Mouse (Mus musculus) spleen, adult 18-20 months (tissue): ENCODE data around the gene Glmp.
A peak's percentile ranks its signal among the peaks of the same experiment; 100 is the strongest.
"Not testable (repeated sequence)": the region's sequence is repeated elsewhere in the genome, so short reads cannot be mapped to it uniquely, and the experiment has no call there.

Source experiments
- DNase-seq, 2 experiments: peaks; one replicate each; pipeline ENCODE4 v3.0.0; 2022; ENCODE audit warnings: mixed read lengths in 2 of 2

Glmp gene

DNA sequence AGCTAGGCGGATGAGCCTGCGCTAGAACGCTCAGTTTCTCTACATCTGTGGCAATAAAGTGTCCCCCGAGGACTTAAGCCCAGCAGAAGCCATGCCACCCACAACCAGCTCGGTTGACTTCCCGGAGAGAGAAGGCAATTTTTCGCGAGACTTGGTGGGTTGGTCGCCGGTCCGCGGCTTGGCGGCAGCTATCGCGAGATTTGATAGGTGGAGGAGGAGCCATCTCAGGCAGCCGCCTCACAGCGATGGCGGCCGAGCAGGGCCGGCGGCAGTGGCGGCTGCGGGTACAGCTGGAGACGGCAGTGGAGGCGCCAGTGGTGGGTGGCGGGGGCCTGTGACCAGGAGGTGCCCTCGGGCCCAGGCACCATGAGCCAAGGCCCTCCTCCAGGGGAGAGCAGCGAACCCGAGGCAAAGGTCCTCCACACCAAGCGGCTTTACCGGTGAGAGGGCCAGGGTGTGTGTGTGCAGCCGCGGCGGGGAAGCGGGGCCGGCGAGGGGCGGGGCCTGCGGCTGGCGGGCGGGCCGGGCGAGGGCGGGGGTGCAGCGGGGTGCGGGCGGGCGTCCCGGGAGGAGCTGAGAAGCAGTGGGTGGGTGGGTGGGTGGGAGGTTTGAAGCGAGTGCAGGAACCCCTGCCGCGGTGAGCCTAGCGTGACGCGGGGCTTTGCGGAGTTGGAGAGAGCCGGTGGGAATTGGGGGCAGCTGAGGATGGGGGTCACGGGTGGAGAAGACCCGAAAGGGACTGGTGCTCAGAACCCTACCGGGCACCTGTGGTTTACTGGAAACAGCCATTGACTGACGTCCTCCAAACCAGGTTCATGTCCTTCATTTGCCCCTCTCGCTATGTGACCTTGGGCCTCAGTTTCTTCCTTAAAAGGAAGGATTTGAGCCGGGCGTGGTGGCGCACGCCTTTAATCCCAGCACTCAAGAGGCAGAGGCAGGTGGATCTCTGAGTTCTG is 11.5 kb downstream of the Glmp start, which contains the start of the genes Tmem79 and Smg5:
TSS of gene Tmem79 (minus strand) at position 91 of the 956 bp plus-strand sequence.
TSS of gene Smg5 (plus strand) at position 203 of the 956 bp plus-strand sequence.
- DNase-seq = peak; percentile 95 to 96

DNA sequence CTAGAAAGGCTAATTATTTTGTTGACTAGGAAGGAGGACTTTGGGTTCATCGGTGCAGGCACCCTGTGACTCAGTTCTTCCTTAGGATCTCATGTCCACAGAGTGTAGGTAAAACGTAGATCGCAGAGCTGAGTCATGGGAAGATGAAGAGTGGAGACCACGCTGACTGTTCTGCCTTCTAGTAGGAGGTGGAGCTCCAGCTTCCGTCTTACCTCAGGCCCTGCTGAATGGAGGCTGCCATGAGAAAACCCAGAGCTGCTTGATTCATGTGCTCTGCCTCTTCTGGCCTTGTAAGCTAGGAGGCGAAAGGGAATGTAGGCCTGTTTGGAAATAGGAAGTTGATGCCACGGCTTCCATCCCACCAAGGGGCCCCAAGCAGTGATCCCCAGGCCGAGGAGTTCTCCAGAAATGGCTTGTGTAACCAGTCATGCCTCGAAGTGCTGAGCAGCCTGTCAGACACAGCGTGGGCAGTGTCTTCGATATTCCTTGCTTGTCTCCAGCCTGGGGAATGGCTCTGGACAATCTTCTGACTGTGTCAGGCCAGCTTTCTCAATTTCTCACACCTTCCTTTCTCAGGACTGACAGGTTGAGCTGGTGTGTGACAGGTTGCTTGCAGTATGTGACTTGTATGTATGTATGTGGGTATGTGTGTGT is 12.7 kb downstream of the Glmp start:
- DNase-seq = no peak

DNA sequence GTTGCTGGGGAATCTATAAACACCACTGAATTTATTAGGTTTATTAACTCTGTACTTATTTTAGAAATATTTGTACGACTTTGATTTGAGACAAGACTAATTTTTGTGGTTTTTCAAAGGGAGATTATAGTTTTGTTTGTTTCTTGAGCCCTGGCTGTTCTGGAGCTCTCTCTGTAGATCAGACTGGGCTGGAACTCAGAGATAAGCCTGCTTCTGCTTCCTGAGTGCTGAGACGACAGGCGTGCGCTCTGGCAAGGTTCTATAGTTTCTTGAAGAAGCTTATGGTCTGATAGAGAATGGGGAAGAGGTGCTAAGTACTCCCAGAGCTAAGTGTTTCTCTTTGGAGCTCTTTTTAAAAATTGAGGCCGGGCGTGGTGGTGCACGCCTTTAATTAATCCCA is 13.5 kb downstream of the Glmp start:
- no peak for DNase-seq

DNA sequence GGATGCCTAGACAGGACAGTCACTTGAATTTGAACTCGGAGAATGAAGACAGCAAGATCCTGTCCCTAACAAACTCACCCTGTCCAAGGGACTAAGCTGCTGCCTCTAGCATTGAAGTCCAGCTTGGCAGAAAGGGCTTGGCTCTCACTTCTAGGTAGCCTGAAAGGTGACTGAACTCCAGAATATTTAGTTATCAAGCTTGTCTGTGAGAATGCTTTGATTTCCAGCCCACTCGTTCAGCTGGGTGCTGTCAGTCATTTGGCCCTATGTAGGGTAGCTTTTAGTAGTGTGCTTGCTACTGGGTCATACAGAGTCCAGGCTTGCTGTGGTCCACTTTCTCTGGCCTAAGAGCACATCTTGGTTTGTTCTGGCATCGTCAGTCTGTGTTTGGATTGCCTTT is 14.2 kb downstream of the Glmp start:
- no peak for DNase-seq

DNA sequence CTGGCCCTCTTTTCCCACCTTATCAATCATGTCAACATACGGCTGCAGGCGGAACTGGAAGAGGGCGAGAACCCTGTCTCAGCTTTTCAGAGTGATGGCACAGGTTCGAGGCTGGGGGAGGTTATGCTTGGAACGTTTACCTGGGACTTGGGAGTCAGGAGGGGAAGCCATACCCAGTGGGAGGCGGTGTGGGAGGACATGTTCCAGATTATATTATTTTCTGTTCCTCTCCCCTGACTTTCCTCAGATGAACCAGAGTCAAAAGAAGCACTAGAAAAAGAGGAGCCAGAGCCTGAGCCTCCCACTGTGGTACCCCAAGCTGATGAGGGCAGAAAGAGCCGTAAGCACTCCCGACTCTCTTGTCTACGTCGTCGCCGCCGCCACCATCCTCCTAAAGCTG is 25.9 kb downstream of the Glmp start:
- no peak for DNase-seq

DNA sequence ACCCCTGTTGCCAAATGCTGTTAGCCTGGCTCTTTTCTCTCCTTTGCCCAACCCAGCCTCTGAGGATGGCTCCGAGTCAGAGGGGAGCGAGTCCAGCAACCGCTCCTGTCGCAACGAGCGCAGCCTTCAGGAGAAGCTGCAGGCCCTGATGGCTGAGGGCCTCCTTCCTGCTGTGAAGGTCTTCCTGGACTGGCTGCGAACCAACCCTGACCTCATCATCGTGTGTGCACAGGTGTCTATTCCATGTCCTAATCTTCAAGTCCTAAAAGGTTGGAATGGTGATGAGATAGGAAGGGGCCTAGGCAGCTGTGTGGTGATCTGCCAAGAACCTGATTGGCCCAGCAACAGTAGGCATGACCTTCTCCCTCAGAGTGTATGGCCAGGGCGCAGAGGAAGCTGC is 28.1 kb downstream of the Glmp start:
- no peak for DNase-seq

DNA sequence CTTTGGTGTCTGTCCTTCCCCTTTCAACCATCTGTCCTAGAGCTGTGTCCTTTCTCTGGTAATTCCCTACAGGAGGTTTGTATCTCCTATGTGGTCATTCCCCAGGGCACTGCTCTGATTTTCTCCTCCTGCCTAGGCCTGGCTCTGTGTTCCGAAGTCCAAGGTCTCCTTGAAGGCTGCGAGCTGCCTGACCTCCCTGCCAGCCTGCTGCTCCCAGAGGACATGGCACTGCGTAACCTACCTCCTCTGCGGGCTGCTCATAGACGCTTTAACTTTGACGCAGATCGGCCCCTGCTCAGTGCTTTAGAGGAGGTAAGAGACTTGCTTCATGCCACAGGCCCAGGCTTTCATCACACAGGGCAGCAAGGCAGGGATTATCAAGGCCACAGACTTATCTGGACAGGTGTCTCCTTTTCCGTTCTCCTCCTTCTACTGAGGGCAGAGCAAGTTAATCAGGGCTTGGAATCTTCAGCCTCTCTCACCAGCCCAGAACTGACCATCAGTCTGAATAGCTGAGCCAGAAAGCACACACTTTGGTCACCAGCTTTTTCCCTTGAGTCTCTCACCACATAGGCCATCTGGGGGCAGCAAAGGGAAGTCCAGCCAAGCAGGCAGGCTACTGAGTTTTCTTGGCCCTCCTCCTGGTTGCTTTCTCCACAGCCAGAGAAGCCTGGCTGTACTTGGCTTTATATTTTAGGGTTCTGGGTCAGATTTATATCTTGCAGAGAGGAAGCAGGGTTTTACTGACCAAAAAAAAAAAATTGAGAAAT is 29.8 kb downstream of the Glmp start:
- no peak for DNase-seq

DNA sequence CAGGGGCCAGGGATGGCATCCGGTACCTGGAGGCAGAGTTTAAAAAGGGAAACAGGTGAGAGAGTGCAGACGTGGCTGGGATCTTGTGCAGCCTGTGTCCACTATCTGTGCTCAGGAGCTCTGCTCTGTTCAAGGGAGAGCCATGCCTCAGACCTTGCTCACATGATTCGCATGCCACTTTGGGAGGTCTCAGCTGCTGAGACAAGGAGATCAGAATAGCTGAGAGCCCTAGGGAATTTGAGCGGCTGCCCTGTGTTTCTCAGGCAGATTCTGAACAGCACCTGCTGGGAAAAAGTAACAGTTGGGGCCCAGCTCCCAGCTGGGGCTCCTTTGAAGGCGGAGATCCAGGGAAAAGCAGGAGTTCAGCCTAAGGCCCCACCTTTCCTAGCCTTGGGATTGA is 34.8 kb downstream of the Glmp start:
- DNase-seq = no peak

DNA sequence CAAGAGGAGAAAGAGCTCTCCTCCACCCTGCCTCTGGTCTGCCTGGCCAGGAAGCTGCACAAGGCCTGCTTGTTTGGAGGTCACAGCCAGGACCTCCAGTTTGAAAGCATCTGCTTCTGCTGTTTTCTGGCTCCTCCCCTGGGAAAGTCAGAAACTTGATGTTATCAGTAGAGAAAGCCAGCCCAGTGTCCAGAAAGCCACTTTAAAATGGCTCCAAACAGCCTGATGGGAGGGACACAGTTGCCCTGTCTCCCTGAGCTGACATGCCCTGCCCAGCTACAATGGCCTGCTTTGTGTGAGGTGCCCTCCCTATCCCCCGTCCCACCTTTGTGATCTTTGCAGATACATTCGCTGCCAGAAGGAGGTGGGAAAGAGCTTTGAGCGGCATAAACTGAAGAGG is 35.2 kb downstream of the Glmp start:
- no peak for DNase-seq

DNA sequence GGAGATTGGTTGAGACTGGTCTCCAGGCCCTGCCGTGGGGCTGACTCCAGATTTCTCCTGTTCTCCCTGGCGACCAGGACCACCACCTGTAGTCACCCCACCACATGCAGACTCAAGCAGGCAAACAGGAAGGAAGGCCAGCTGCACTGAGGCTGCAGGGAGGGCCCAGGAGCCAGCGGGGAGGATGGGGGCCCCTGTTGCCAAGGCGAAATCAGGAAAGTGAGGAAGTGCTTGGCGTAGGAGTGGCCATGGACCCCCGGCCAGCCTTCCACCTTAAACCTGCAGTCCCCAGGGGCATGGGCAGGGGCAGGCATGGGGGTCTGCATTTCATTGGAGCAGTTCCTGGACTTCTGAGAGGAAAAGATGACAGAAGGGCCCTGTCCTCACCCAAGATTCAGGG is 36.3 kb downstream of the Glmp start:
- DNase-seq = no peak

DNA sequence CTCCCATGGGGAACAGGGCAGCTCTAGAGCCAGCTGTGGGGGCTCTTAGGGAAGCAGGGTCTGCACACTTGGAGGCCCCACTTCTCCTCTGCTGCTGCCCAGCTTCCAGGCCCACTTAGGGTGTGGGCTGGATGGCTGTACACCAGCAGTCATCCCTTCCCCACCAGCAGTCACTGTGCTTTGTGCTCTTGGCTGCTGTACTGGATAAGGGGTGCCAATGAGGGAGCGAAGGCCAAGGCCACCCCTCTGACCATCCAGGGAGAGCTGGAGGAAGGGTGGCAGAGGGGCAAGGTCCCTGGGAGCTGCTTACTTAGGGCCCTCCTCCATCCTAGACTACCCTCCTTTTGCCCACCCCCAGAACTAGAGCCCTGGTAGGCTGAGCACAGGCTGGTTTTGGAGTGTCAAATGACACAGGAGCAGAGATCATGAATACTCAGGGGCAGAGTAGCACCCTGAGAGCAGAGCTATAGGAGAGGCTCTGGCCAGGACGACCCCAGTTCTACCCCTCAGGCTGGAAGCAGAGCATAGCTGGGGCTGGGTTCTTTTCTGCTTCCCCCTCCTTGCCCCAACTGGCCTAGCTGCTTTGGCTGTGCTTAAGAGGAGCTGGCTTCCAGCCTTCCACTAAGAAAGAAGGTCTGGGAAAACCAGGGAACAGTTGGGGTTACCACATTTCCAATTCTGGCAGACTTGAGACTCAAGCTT is 36.9 kb downstream of the Glmp start:
- no peak for DNase-seq

DNA sequence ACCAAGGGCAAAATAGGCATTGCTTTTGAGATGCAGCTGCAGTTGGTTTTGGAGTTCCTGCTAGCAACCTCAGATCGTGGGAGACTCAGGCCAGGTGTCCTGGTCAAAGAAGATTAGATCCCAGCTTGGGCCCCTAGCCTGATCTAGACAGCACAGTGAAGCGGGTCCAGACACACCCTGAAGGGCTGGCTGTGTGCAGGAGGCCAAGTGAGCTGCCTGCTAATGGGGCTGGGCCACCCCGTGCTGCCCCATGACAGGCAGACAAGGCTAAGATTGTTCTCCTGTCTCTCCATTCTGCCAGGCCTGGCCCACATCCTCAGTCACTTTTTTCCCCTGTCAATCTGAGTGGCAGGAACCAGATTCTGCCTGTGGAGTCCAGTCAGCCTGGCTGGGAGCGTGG is 38.9 kb downstream of the Glmp start:
- no peak for DNase-seq

DNA sequence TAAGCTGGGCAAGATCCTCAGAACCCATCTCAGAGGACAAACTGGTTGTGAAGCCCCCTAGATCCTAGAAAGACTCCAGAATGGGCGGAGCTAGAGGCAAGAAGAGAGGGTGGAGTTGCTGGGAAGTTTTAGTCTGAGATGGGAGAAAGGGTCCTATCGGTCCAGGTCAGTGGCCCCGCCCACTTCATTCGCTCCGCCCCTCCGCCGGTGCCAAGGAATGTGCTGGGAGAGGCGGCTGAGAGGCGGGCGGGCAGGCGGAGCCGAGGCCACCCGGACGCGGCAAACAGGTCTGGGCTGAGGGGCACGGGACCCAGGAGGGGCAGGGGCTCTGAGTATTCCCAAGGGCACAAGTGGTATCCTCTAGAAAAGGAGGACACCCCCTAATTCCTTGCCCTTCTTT is 39.5 kb downstream of the Glmp start, which contains the start of gene Paqr6:
TSS of gene Paqr6 (plus strand) at position 248 of the 400 bp plus-strand sequence.
- DNase-seq = peak in 1 of 2 experiments; percentile 23

DNA sequence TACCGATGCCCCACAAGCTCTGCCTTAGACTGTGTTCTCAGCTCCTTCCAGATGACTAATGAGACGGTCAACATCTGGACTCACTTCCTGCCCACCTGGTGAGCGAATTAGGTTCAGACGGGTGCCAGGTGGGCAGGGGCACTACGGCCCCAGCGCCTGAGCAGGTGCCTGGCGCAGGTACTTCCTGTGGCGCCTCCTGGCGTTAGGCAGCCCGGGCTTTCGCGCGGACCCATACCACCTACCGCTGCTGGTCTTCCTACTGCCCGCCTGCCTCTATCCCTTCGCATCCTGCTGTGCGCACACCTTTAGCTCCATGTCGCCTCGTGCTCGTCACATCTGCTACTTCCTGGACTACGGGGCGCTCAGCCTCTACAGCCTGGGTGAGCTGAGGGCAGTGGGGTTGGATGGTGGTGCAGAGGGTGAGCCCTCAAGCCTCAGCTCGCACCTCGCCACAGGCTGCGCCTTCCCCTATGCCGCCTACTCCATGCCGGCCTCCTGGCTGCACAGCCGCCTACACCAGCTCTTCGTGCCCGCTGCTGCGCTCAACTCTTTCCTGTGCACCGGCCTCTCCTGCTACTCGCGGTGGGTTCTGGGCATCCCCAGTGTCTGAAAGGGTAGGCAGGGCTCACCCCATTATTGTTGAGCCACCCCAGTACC is 41.0 kb downstream of the Glmp start:
- DNase-seq = no peak

DNA sequence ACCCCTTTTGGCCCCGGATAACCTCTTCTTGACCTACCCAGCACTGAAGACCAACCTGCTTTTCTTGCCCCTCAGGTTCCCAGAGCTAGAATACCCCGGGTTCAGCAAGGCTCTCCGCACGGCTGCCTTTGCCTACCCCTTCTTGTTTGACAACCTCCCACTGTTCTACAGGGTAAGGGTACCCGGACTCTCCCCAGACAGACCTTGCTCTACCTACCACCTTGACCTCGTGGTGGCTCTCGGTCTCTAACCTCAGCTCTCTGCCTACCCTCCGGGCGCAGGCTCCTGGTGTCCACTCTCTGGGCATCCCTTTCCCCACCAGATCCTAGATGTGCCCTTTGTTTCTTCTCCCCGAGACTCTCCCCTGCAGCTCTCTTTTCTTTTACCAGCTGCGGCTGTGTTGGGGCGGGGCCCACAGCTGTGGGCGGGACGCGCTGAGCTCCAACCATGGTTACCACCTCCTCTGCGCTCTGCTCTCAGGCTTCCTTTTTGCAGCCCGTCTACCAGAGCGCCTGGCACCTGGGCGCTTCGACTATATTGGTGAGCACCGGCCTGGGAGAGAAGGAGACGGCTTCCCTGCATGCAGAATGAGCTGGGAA is 42.1 kb downstream of the Glmp start:
- DNase-seq = peak; percentile 35 to 42

DNA sequence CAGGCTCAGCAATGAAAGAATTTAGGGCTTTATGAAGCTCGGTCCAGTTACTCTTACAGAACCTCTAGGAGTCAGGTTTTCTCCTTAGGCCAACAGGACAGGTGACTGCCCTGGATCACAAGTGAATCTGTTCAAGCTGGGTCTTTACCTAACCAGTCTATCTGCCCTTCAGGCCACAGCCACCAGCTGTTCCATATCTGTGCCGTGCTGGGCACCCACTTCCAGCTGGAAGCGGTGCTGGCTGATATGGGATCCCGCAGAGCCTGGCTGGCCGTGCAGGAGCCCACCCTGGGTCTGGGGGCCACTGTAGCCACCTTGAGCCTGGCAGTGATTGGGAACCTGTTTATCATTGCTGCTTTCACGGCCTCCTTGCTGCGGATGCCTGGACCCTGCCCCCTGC is 42.7 kb downstream of the Glmp start:
- not testable (repeated sequence) for DNase-seq

DNA sequence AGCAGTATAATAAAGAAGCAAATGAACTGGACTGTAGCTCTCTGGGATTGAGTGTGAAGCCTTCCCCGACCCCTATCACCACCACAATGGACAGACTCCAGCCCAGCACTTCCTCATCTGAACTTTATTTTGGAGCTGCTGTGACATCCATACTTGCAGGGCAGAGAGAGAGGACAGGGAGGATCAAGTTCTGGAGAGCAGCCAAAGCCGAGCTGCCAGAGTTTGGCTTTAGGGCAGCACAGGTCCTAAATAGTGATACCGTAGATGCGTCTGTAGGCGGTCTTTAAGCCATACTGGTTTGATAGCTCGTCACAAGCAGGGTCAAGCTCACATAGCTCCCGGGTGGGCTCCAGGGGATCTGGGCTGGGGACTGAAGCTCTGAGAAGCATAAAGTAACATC is 43.7 kb downstream of the Glmp start:
- not testable (repeated sequence) for DNase-seq

DNA sequence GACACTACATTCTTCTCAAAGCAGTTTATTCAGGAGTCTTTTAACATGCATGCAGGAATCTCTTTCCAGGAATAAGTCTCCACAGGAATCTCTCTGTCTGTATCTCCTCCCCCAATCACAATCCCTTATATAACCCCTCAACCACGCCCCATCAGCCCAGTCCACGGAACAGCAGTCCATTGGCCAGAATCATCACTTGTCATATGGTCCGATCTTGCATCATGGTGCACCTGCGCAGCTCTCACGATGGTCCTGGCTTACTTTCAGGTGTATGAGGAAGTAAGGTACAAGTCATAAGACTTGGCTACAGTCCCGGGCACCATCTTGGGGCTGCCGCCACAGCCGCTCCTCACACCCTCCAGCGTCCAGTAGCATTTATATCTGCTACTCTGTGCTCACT is 47.8 kb downstream of the Glmp start, which contains the start of gene Bglap3:
TSS of gene Bglap3 (minus strand) at position 101 of the 400 bp plus-strand sequence.
- DNase-seq = not testable (repeated sequence)

DNA sequence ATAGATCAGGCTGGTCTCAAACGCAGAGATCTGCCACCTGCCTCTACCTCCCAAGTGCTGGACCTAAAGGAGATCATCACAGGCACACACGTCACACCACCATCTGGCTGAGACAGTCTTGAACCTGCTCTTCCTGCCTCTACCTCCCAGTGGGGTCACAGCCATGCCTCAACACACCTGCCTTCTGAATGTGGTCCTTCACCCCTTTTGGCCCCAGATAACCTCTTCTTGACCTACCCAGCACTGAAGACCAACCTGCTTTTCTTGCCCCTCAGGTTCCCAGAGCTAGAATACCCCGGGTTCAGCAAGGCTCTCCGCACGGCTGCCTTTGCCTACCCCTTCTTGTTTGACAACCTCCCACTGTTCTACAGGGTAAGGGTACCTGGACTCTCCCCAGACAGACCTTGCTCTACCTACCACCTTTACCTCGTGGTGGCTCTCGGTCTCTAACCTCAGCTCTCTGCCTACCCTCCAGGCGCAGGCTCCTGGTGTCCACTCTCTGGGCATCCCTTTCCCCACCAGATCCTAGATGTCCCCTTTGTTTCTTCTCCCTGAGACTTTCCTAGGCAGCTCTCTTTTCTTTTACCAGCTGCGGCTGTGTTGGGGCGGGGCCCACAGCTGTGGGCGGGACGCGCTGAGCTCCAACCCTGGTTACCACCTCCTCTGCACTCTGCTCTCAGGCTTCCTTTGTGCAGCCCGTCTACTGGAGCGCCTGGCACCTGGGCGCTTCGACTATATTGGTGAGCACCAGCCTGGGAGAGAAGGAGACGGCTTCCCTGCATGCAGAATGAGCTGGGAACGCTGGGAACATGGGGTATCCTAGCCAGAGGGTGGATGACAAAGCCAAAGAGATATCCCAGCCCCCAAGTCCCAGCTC is 51.2 kb downstream of the Glmp start:
- DNase-seq = not testable (repeated sequence)

DNA sequence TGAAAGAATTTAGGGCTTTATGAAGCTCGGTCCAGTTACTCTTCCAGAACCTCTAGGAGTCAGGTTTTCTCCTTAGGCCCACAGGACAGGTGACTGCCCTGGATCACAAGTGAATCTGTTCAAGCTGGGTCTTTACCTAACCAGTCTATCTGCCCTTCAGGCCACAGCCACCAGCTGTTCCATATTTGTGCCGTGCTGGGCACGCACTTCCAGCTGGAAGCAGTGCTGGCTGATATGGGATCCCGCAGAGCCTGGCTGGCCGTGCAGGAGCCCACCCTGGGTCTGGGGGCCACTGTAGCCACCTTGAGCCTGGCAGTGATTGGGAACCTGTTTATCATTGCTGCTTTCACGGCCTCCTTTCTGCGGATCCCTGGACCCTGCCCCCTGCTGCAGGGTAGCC is 51.8 kb downstream of the Glmp start:
- not testable (repeated sequence) for DNase-seq
